Mouse (Mus musculus) adrenal gland, adult (tissue): ENCODE data around the gene Slc5a2.

Source experiments
- DNase-seq, 2 experiments: peaks; one replicate each; pipeline ENCODE4 v3.0.0; 2022 to 2023; ENCODE audit warnings: low spot score in 1 of 2; ENCODE audit not compliant: inconsistent age in 2 of 2

The Slc5a2 gene

DNA sequence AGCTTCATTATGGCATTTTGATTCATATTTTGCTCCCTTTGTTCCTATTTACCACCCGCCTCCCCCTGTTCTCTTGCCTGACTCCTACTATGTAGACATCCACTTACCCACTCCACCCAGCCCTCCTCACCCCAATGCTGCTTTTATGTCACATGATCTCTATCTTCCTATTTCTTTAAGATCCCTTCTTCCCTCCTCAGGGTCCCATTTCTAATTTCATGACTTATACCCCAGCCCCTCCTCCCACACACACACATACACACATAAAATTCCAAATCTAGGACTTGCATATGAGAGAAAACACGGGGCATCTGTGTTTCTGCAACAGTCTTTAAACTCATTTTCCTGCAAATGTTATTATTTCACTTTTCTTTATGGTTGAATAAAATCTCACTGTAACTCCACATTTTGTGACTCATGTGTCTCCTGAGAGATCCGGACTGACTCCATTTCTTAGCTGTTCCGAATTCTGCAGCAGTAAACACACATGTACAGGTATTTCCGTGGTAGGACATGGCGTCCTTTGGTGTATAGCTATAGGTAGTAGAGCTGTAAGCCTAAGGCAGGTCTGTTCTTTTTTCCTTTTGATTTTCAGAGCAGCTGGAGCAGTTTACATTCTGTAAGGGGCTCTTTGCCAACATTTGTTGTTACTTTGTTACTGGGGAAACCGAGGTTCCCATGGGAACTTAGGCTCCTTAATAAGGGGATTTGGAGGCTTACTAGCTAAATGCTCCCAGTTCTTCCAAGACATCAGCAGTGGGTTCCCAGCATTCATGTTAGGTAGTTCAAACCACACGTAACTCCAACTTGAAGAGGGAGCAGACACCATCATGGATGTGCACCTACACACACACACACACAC lies 33.3 kb downstream of the Slc5a2 start:
- DNase-seq = peak in 1 of 2 experiments; percentile 32

DNA sequence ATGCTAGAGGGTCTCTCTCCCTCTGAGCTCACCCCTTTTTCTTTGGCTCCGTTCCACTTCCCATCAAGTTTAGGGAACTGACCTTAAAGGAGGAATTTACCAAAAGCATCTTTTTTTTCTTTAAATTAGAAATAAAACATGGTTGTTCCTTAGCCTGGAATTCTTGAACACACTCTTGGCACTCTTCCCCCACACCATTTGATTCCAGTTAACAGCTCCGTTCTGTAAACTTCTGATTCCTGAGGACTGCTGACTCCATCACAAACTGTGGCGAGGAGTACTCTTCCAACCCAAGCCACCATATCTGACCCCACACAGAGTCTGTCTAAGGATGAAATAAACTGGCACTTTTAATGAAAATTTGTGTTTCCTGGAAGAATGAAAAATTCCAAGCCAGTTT lies 35.5 kb downstream of the Slc5a2 start:
- DNase-seq = no peak

DNA sequence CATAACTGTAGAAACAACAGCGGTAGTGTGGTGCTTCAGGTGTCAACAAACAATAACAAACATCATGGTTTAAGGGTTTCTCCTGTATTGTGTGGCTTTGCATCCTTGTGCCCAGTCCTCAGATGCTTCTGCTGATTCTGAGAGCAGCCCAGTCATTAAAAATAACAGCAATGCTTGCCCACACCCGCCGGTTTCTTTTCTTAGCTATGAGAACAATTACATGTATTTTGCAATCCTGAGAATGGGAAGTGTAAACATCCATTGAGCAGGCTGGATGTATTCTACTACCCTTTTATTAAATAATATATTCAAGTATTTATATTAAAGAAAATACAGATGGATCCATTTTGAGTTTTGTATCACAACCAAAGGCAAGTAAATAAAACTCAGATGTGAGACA lies 36.7 kb downstream of the Slc5a2 start:
- DNase-seq = no peak

DNA sequence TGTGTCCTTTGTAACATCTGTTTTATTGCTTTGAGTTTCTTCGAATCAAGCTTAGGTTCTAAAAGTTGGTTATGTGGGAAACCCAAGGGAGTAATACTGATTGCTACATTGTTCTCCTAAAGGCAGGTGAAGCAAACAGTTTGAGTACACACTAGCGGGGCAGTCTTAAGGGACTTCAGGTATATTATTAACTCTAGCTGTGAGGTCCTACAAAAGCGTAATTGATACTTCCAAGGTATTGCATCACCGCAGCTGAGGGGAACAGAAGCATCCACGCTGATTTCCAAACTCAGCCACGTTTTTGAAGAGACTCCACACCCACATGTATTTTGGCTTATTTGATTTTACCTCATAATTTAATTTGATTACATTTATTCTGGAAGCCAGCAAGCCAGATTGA lies 38.7 kb downstream of the Slc5a2 start:
- DNase-seq = no peak

DNA sequence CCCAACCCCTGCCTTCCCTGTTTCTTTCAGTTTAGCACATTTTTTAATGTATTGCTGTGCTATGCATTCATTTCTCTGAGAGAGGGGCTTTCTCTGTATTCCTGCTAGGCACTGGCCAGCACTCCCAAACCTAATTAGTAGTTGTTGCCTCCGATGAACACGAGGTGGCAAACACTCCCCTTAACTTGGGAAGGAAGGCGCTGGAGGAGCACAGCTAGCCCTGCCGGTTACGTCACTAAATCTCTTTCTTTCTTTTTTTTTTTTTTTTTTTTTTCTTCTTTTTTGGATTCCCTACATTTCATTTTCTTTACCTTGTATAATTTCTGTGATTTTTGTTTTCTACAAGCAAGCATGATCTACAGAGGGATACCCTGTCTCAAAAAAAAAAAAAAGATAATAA lies 39.5 kb downstream of the Slc5a2 start:
- peak in 1 of 2 experiments; percentile 55 for DNase-seq

DNA sequence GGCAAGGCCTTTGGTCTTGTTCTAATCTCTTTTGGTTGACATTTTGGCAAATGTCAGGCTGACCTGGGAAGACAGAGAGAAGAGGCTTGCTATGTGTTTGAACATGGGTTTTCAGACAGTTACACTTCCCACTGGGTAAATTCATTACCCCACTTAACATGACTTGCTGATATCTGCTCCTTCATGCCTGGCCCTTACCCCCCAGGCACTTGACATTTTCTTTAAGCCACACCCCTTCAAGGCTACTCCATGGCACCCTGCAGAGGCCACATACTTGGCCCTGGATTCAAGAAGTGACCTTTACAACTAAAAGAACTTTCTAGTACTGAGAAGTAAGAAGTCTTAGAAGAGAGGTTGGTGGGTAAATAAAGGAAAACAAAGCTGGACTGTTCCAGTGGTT lies 42.4 kb downstream of the Slc5a2 start:
- peak; percentile 53 to 85 for DNase-seq

DNA sequence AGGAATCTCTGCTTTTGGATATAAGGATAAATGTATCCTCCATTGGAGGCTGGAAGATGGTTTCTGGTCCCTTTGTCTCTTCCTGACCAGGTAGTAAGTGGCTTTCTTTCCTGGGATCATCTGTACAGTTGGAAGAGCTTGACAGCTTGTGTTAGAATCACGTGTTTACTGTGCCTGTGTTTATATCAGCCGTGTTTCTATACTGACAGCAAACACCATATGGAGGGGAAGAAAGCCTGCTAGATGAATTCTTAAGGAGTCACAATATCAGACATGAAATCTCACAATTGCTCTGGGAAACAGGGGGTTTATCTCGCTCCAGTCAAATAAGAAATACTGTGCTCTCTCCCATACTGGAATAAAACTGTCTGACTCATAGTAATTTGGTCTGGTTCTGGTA lies 43.8 kb downstream of the Slc5a2 start:
- DNase-seq = no peak

DNA sequence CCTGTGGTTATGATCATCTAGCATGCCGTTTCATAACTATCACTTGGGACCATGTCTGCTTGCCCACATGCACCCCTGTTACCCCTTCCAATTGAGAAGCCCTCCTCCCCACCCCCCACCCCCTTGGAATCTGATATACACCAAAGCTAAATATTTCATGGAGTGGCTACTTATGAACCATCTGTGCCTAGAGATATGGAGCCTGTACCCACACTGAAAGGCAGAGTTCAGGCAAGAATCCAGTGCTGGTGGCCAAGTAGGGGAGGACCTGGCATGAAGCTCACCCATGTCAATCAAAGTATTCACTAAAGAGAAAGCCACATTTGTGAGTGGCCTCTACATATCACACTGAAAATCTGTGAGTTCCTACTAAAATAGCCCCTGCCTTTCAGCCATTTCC lies 44.3 kb downstream of the Slc5a2 start:
- peak in 1 of 2 experiments; percentile 26 for DNase-seq

DNA sequence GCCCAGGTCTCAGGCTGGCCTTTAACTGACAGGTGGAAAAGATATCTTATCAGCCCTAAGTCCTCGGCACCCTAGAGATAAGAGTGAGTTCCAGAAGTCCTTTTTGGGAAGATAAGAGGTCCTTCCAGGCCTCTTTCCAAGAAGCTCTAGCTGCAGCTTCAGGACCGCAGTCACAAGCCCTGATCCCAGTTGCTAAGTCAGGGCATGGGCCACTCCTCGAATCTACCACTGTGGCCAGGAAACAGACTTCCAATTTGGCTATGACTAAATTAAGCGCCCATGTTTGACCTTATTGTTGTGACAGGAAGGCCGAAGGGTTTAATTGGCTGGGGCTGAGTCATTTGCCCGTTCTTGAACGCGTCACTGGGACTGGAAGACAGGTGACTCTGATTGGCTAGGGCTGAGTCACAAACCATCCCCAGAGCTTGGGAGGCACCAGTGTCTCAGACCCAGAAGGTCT lies 44.8 kb downstream of the Slc5a2 start:
- DNase-seq = peak; percentile 84 to 93

DNA sequence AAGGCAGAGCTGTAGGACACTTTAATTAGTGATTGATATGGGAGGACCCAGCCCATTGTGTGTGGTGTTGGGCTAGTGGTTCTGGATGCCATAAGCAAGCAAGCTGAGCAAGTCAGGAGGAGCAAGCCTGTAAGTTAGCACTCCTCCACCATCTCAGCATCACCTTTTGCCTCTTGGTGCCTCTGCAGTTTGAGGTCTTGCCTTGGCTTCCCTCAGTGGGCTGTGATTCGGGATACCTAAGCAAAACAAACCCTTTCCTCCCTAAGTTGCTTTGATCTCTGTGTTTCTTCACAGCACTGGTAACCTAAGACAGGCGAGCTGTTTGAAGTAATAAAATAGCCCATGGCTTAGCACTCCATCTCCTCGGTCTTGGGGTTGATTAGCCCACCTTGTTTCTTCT lies 45.8 kb downstream of the Slc5a2 start:
- DNase-seq = no peak

DNA sequence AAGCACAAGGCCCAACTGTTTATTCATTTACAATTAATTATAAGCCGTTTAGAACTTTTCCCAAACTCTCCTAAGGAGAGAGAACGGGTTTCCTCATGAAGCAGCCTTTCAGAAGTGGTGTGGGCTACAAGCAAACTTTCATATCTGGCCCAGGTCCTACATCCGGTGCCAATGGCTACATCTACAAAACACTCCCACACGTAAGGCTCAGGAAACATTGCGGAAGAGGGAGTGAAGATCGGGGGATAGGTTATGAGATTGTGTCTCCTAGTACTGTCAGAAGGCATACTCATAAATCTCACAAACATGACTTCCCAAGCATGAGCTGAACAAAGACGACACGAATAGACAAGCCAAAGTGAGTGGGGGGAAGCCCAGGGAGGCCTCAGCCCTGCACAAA lies 46.4 kb downstream of the Slc5a2 start:
- no peak for DNase-seq

DNA sequence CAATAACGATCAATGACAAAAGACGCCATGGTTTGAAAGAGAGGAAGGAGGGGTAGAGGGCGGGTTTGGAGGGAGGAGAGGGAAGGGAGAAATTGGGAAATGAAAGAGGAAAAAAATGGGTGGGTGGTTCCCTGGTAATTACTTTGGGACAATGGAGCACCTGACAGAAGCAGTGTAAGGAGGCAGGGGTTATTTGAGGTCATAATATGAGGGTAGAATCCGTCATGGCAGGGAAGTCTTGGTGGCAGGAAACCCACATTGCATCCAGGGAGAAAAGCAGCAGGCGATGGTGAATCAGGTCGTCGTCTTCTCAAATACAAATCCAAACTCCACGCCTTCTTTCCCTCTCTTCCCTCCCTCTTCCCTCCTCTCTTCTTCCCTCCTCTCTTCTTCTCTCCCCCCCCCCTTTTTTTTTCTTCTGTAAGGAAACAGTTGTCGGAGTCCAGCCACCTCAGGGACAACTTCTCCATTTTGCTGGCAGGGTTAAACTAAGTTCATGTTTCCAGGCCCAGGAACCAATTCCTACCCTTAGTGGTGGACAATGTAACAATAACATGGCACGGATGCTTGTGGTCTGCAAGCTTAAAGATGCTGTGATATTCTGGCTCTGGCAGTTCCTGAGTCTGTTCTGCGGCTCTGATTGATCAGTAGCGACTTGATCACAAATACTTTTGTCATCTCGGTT lies 47.1 kb downstream of the Slc5a2 start:
- no peak for DNase-seq

DNA sequence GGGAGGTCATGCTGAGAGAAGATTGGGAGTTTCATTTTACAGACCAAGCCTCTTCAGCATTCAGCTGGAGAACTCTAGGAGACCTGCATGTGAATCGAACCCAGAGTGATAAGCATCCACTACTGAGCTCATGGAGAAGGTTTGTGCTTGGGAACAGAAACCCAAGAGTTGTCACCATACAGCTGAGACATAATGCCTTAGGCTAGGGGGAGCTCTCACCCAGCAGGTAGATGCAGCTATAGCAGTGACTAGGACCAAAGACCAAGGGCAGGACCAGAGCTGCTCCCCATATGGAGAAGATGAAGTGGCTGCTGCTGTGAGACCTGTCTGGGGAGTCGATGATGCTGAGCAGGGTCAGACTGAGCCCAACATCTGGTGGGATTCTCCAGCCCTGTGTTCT lies 48.1 kb downstream of the Slc5a2 start:
- DNase-seq = no peak

DNA sequence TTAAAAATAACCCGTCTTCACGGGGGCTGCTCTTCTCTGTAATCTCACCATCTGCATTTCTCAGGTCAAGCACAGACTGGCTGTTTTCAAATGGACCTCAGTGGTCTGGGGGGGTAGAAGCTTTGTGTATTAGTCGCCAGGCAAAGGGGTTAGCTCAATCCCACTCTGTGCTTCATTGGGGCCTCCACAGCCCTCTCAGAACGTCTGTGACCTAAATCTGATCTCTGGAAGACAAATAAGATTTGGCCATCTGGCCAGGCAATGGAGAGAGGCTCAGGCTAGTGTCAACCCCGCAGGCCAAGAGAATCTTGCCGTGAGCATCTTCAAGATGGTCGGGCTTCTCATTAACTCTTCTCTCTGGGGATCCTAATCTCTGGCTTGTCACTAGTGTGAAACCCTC lies 49.0 kb downstream of the Slc5a2 start:
- peak in 1 of 2 experiments; percentile 2 for DNase-seq

DNA sequence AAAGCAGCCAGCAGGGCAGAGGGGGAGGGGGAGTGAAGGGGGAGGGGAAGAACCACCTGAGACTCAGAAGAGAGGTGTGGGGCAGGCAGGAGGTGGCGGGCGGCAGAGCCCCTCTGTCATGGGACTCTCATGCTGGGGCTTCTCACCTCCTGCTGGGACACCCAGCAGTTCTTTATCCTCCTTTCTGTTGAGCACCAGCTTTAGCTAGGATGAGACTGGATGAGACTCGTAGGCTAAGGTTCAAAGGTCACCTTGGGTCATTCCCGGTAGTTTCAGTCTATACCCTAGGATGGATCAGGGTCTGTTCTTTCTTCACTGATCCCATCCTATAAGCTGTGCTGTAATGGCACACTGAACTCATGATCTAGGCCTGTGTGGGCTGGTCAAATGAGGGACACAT lies 51.6 kb downstream of the Slc5a2 start:
- no peak for DNase-seq

DNA sequence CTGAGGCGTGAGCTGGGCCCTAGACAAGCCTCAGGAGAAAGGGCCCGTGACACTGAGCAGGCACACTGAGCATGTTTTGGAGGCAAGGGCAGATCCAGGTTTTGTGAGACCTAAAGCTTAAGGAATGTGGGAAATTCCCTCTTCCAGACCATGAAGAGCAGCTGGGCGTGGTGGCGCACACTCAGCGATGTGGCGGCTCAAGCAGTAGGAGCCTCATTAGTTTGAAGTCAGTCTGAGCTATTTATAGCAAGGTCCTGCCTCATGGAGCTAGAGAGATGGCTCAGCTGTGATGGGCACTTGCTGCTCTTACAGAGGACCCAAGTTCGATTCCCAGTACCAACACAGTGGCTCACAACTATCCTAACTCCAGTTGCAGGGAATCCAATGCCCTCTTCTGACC lies 53.7 kb downstream of the Slc5a2 start:
- no peak for DNase-seq

DNA sequence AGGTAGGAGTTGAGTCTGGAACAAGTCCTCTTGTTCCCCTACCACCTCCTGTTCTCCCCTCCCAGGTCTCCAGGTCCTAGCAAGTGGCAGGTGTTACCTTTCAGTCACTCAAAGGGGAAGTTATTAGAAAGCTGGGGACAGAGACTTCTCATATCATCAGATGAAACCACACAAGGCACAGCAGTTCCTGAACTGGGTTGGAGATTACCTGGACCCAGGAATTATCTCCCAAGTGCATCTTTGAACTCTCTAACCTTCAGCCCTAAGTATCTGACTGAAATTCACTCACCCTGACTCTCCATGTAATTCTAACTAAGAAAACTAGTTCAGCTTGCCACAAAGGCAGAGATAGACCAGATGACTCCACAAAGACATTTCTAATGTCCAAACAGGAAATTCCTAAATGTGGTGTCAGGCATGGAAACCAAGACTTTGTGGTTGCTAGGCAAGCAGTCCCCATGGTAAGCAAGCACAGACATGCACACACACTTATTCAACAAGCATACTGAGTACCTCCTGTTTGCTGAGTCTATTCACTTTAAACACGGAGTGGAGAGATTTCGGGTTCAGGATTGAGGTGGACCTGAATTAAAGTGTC lies 54.9 kb downstream of the Slc5a2 start:
- no peak for DNase-seq

DNA sequence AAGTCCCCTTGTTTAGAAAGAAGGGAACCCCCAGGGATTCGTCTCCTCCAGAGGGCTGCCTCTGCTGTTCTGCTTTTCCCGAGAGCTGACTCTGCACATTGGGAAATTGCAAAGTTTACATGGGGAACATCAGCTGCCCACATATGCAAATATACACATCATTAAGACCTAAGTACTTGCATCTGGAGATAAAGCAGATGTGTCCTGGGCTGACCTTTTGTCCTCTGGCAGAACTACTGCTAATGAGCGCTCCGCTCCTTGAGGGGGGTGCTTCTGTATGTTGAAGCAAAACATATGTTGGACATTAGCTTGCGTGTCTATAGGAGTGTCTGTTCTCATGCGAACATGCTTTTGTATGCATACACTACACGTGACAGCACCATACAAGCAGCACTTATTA lies 55.8 kb downstream of the Slc5a2 start:
- no peak for DNase-seq
